Mouse (Mus musculus) limb, embryonic 14.5 days (tissue): ENCODE measurements around the gene I0C0044D17Rik. TPM values are rescaled to one million over a fixed set of nuclear protein-coding genes. Genes with fewer than 3 reads are reported as not detected.

Experiments used
- ATAC-seq: fragments of 200-750 bp; cut with Nextera tagmentation; 2 replicates; pipeline ENCODE4 v1.8.0; 2017; ENCODE audit warnings: low read depth, moderate number of reproducible peaks, moderate TSS enrichment; ENCODE audit not compliant: low FRiP score
- DNase-seq: peaks from one replicate; pipeline ENCODE4 v3.0.0-alpha.2; 2015; ENCODE audit warnings: low spot score
- H3K27ac ChIP-seq: fragments of 300-500 bp; sonication (generic); replicated peaks from 2 replicates; pipeline ENCODE4 v1.5.1; 2014; ENCODE audit warnings: low read depth, mild to moderate bottlenecking, low read length, moderate library complexity, mixed read lengths
- H3K27me3 ChIP-seq: fragments of 300-500 bp; sonication (generic); 2 replicates; pipeline ENCODE4 v1.6.1; 2014; ENCODE audit warnings: low read length, mixed read lengths; ENCODE audit not compliant: control insufficient read depth, insufficient read depth
- H3K36me3 ChIP-seq: fragments of 300-500 bp; sonication (generic); 2 replicates; pipeline ENCODE4 v1.6.1; 2014; ENCODE audit warnings: mild to moderate bottlenecking, low read length, moderate library complexity, mixed read lengths; ENCODE audit not compliant: control insufficient read depth, insufficient read depth
- H3K4me1 ChIP-seq: fragments of 300-500 bp; sonication (generic); 2 replicates; pipeline ENCODE4 v1.6.1; 2014; ENCODE audit warnings: antibody characterized with exemption, low read length, mixed read lengths; ENCODE audit not compliant: control insufficient read depth, insufficient read depth
- H3K4me2 ChIP-seq: fragments of 300-500 bp; sonication (generic); replicated peaks from 2 replicates; pipeline ENCODE4 v1.6.1; 2014; ENCODE audit warnings: low read depth, mild to moderate bottlenecking, low read length, moderate library complexity; ENCODE audit not compliant: severe bottlenecking
- H3K4me3 ChIP-seq: fragments of 300-500 bp; sonication (generic); replicated peaks from 2 replicates; pipeline ENCODE4 v1.5.1; 2014; ENCODE audit warnings: low read length
- H3K9ac ChIP-seq: fragments of 300-500 bp; sonication (generic); 2 replicates; pipeline ENCODE4 v1.6.1; 2014; ENCODE audit warnings: mild to moderate bottlenecking, low read depth, low read length, moderate library complexity; ENCODE audit not compliant: severe bottlenecking
- H3K9me3 ChIP-seq: fragments of 300-500 bp; sonication (generic); 2 replicates; pipeline ENCODE4 v1.6.1; 2016; ENCODE audit warnings: low read length; ENCODE audit not compliant: control insufficient read depth
- POLR2A ChIP-seq: fragments of 200-500 bp; IDR thresholded peaks from 2 replicates; pipeline ENCODE4 v1.8.0; 2012; ENCODE audit warnings: inconsistent platforms, mild to moderate bottlenecking, moderate library complexity, borderline replicate concordance; ENCODE audit not compliant: insufficient read depth, insufficient read length; ENCODE audit errors: extremely low read depth
- WGBS: fragments of 180-500 bp; shearing (Covaris S2); extraction: QIAGEN DNeasy Blood & Tissue Kit; methylation state at CpG from one replicate; pipeline ENCODE4 v1.1.7; 2014; 5-methylcytosine and 5-hydroxymethylcytosine counted together
- polyA plus RNA-seq, 2 experiments: library from polyadenylated mRNA; depleted of rRNA in 1 of 2; stranded (reverse) in 1 of 2; unstranded in 1 of 2; fragments of >200 nt; fragmentation: Nextera tagmentation in 1 of 2; extraction: Ambion mirVana in 1 of 2; gene quantifications; 2 replicates each; pipeline versions ENCODE4 v1.2.1 to v1.2.3; 2012 to 2014

Gene I0C0044D17Rik
- polyA plus RNA-seq, 2 experiments: not detected

- Histone ChIP-seq H3K27me3 (no peaks in the 10 kb centered on the region), H3K4me3 (no peak overlapping the region), H3K9me3 (no peaks in the 10 kb centered on the region), H3K4me2 (no peak overlapping the region), H3K36me3 (no peaks in the 10 kb centered on the region), H3K4me1 (peaks cover 5% of the 10 kb centered on the region; the same call in 1 of the 2 replicates), H3K9ac (no peak overlapping the region), H3K27ac (no peak overlapping the region)
- ATAC-seq: no peak
- TF ChIP-seq POLR2A: no peak
- no peak for DNase-seq
- 8% methylated on average over 3 of the region's 3 CpGs for WGBS
Measured at GRCm38 (mm10) chr4:98826701-98827100, 3.1 kb upstream of the I0C0044D17Rik start.

- DNase-seq: no peak
- Histone ChIP-seq H3K27me3 (no peaks in the 10 kb centered on the region), H3K4me1 (peaks cover 5% of the 10 kb centered on the region), H3K4me2 (no peak overlapping the region), H3K9ac (no peak overlapping the region), H3K4me3 (no peak overlapping the region), H3K36me3 (no peaks in the 10 kb centered on the region), H3K27ac (no peak overlapping the region), H3K9me3 (no peaks in the 10 kb centered on the region)
- 40% methylated on average over 3 of the region's 3 CpGs for WGBS
- ATAC-seq: no peak
- no peak for TF ChIP-seq POLR2A
Measured at GRCm38 (mm10) chr4:98823047-98823446, 593 bp downstream of the I0C0044D17Rik start.

- H3K27ac ChIP-seq: no peak overlapping the region
- DNase-seq: no peak
- no peaks in the 10 kb centered on the region for H3K9me3 ChIP-seq
- no peaks in the 10 kb centered on the region for H3K27me3 ChIP-seq
- H3K4me2 ChIP-seq: no peak overlapping the region
- no peak overlapping the region for H3K4me3 ChIP-seq
- ATAC-seq: no peak
- 50% methylated on average over 3 of the region's 3 CpGs for WGBS
- H3K4me1 ChIP-seq: peaks cover 6% of the 10 kb centered on the region
- no peak for TF ChIP-seq POLR2A
- no peaks in the 10 kb centered on the region for H3K36me3 ChIP-seq
- no peak overlapping the region for H3K9ac ChIP-seq
Measured at GRCm38 (mm10) chr4:98822478-98822877, 1.2 kb downstream of the I0C0044D17Rik start.

GRCm38 (mm10) chr4:98819216-98819755, 4.4 kb downstream of the I0C0044D17Rik start:
- Histone ChIP-seq H3K4me1 (peaks cover 21% of the 10 kb centered on the region), H3K4me3 (no peak overlapping the region), H3K9ac (no peak overlapping the region), H3K36me3 (no peaks in the 10 kb centered on the region), H3K27ac (no peak overlapping the region), H3K27me3 (no peaks in the 10 kb centered on the region), H3K4me2 (no peak overlapping the region), H3K9me3 (no peaks in the 10 kb centered on the region)
- no peak for TF ChIP-seq POLR2A
- ATAC-seq: no peak
- 85% methylated on average over 10 of the region's 10 CpGs for WGBS
- DNase-seq: no peak

GRCm38 (mm10) chr4:98817184-98817911, 6.3 kb downstream of the I0C0044D17Rik start, which contains the start of gene Kank4:
Kank4 (minus strand) TSS chr4:98817537.
- ATAC-seq: peak; percentile 89
- Histone ChIP-seq H3K9ac (peak within 1 kb of the TSS; percentile 88), H3K4me1 (peaks cover 22% of the 10 kb centered on the region), H3K4me2 (peak within 1 kb of the TSS; percentile 91), H3K27me3 (no peaks in the 10 kb centered on the region), H3K9me3 (no peaks in the 10 kb centered on the region), H3K27ac (peak within 1 kb of the TSS; percentile 71), H3K4me3 (peak within 1 kb of the TSS; percentile 78), H3K36me3 (no peaks in the 10 kb centered on the region)
- TF ChIP-seq POLR2A: peak; percentile 79; the same call in 1 of the 2 replicates
- DNase-seq: peak; percentile 78
- under 1% methylated on average over 46 of the region's 72 CpGs for WGBS
